In the genomic region with DNA sequence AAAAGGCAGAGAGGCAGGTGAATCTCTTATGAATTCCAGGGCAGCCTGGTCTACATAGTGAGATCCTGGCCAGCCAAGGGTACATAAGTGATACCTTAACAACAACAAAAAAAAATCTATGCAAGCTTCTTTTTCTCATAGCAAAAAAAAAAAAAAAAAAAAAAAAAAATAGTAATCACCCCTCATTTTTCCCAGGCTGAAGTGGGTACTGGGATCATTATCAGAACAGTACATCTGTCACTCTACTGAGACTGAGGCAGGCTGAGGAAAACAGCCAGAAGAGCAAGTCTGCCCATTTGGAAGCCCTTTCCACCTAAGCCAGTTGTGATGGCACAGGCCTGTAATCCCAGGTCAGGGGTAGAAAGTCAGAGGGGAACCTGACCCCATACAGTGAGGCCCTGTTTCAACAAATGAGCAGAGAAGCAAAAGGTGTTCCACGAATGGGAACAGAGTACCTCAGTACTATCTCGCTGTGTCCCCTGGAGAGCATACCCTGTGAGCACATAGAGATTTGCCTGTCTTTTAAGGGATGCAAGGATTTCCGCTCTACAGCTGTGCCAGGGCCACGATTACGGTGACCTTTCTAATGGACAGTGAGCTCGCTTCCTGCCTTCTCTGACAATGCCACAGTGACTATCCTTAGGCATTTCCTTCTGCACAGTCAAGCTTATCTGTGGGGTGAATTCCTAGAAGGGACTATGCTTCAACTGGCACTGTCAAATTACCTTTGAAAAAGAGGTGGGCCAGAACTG, we compare ENCODE assay signal across 8 mouse cellular contexts. TPM values are rescaled to one million over a fixed set of nuclear protein-coding genes. Genes with fewer than 3 reads are reported as not detected.
DNase-seq lines count a peak whose midpoint lies in the region; ATAC-seq and TF ChIP-seq lines count a peak whose summit lies in the region.

No protein-coding gene starts in this region.

- no peak overlapping the region for H3K4me3 ChIP-seq in forebrain, embryonic 10.5 days
- H3K4me3 ChIP-seq in forebrain, embryonic 11.5 days (ENCODE audit: low read depth, low read length) = no peak overlapping the region
- no peak overlapping the region for H3K4me3 ChIP-seq in lung, adult 2 months (replicated peaks; ENCODE audit: extremely low read depth, low read depth, low read length)
- H3K4me3 ChIP-seq in heart, postnatal 0 days (ENCODE audit: low read depth, low read length) = no peak overlapping the region

- H3K9ac ChIP-seq in forebrain, embryonic 11.5 days (ENCODE audit: low read length) = no peak overlapping the region
- peak overlapping the region; percentile 30; the same call in 1 of the 2 replicates for H3K9ac ChIP-seq in heart, postnatal 0 days (replicated peaks; ENCODE audit: low read depth, low read length)

- peaks cover 24% of the 10 kb centered on the region for H3K36me3 ChIP-seq in forebrain, embryonic 10.5 days (replicated peaks)
- no peaks in the 10 kb centered on the region for H3K36me3 ChIP-seq in forebrain, embryonic 11.5 days (ENCODE audit: control insufficient read depth, insufficient read depth, low read length)
- peaks cover 11% of the 10 kb centered on the region for H3K36me3 ChIP-seq in heart, postnatal 0 days (replicated peaks; ENCODE audit: control insufficient read depth, insufficient read depth, low read length)

- WGBS in forebrain, embryonic 10.5 days = 55% methylated on average over 6 of the region's 6 CpGs
- 45% methylated on average over 6 of the region's 6 CpGs for WGBS in forebrain, embryonic 11.5 days
- WGBS in lung, adult 2 months = 26% methylated on average over 6 of the region's 6 CpGs
- 15% methylated on average over 6 of the region's 6 CpGs for WGBS in heart, postnatal 0 days

- H3K4me2 ChIP-seq in forebrain, embryonic 11.5 days (ENCODE audit: low read depth, low read length, severe bottlenecking) = no peak overlapping the region
- H3K4me2 ChIP-seq in heart, postnatal 0 days (ENCODE audit: low read depth, low read length) = peak overlapping the region; percentile 93

- TF ChIP-seq CTCF in lung, adult 2 months (IDR thresholded peaks at IDR 0.05; ENCODE audit: insufficient read depth, low read length) = no peak
- no peak for TF ChIP-seq CTCF in heart, postnatal 0 days (IDR thresholded peaks at IDR 0.05; ENCODE audit: low read depth)

- H3K4me1 ChIP-seq in forebrain, embryonic 10.5 days = peaks cover 84% of the 10 kb centered on the region
- peaks cover 18% of the 10 kb centered on the region; the same call in 1 of the 2 replicates for H3K4me1 ChIP-seq in forebrain, embryonic 11.5 days (replicated peaks; ENCODE audit: control insufficient read depth, insufficient read depth, low read length)
- H3K4me1 ChIP-seq in lung, adult 2 months (ENCODE audit: control insufficient read depth, insufficient read depth, low read length) = peaks cover 69% of the 10 kb centered on the region
- H3K4me1 ChIP-seq in heart, postnatal 0 days (ENCODE audit: control insufficient read depth, insufficient read depth) = peaks cover 75% of the 10 kb centered on the region

- no peaks in the 10 kb centered on the region for H3K27me3 ChIP-seq in forebrain, embryonic 10.5 days (ENCODE audit: poor library complexity, severe bottlenecking)
- H3K27me3 ChIP-seq in forebrain, embryonic 11.5 days (ENCODE audit: control insufficient read depth, insufficient read depth, low read length) = no peaks in the 10 kb centered on the region
- H3K27me3 ChIP-seq in heart, postnatal 0 days (ENCODE audit: control insufficient read depth, insufficient read depth, low read length) = no peaks in the 10 kb centered on the region

- H3K27ac ChIP-seq in forebrain, embryonic 10.5 days = peak overlapping the region; percentile 90; the same call in 1 of the 2 replicates
- H3K27ac ChIP-seq in forebrain, embryonic 11.5 days (ENCODE audit: low read depth, low read length) = no peak overlapping the region
- H3K27ac ChIP-seq in heart, postnatal 0 days (ENCODE audit: low read depth) = peak overlapping the region; percentile 96

- TF ChIP-seq POLR2A in lung, adult 2 months (IDR thresholded peaks at IDR 0.05; ENCODE audit: borderline replicate concordance, extremely low read depth, low read depth, low read length) = no peak

- no peaks in the 10 kb centered on the region for H3K9me3 ChIP-seq in forebrain, embryonic 10.5 days
- H3K9me3 ChIP-seq in forebrain, embryonic 11.5 days (ENCODE audit: control insufficient read depth, low read length) = no peaks in the 10 kb centered on the region
- no peaks in the 10 kb centered on the region for H3K9me3 ChIP-seq in heart, postnatal 0 days (replicated peaks; ENCODE audit: control insufficient read depth, low read length)

- no peak for DNase-seq in forebrain, embryonic 10.5 days (ENCODE audit: extremely low spot score, low spot score)
- DNase-seq in forebrain, embryonic 11.5 days (ENCODE audit: low spot score) = no peak
- peak; percentile 74 for DNase-seq in lung, postnatal 36 days
- DNase-seq in lung, adult 2 months = no peak
- no peak for DNase-seq in heart, postnatal 0 days (ENCODE audit: low spot score)
- no peak for DNase-seq in gastrocnemius, adult 18-20 months (ENCODE audit: low spot score)

- no peak for TF ChIP-seq EP300 in heart, postnatal 0 days (IDR thresholded peaks at IDR 0.05; ENCODE audit: low read depth)

- ATAC-seq in forebrain, embryonic 11.5 days (replicated peaks; ENCODE audit: low FRiP score) = no peak
- no peak for ATAC-seq in heart, postnatal 0 days (ENCODE audit: insufficient read depth, low read depth)
- peak; percentile 28; the same call in 1 of the 2 replicates for ATAC-seq in megakaryocyte-erythroid progenitor cell, adult 5-6 weeks (replicated peaks; ENCODE audit: low FRiP score, low TSS enrichment, poor library complexity, severe bottlenecking)
- ATAC-seq in activated CD4-positive, CD25-positive, alpha-beta regulatory T cell, adult 4 months = no peak

RNA-seq across cellular contexts. Expression of gene Myh9, which starts 5.1 kb away (rescaled TPM):
- 35.6 and 36.8 TPM in 2 replicates for polyA plus RNA-seq in forebrain, embryonic 10.5 days (2016; fragmentation: Nextera tagmentation; extraction: Ambion mirVana)
- 32.0 and 37.4 TPM in 2 replicates for polyA plus RNA-seq in forebrain, embryonic 11.5 days (2014; fragmentation: Nextera tagmentation; extraction: Ambion mirVana)
- 133 and 162 TPM in 2 replicates for polyA plus RNA-seq in lung, adult 2 months (2012; rRNA removed)
- total RNA-seq in heart, postnatal 0 days (2014; rRNA removed; ENCODE audit: low replicate concordance) = 62.0 and 63.6 TPM in 2 replicates
- polyA plus RNA-seq in heart, postnatal 0 days (2015; fragmentation: Nextera tagmentation; extraction: Ambion mirVana) = 15.7 and 17.5 TPM in 2 replicates
- total RNA-seq in megakaryocyte-erythroid progenitor cell, adult 5-6 weeks (2014; fragmentation: Nextera tagmentation) = 98.3 and 144 TPM in 2 replicates
- total RNA-seq in megakaryocyte-erythroid progenitor cell, adult 5-6 weeks (2017) = 195 and 198 TPM in 2 replicates
- total RNA-seq in gastrocnemius, adult 18-20 months (2021) = 10 to 100 TPM; 42.8 to 63.0 TPM
- 100 to 1,000 TPM; 243 to 280 TPM for polyA plus RNA-seq in activated CD4-positive, CD25-positive, alpha-beta regulatory T cell, adult 4 months (2017; shearing (Covaris generic))
